Mouse (Mus musculus): ENCODE measurements around the gene Fv1. TPM values are rescaled to one million over a fixed set of nuclear protein-coding genes. Genes with fewer than 3 reads are reported as not detected.
"Not testable (repeated sequence)": the region's sequence is repeated elsewhere in the genome, so short reads cannot be mapped to it uniquely, and the experiment has no call there.

Fv1 gene
- polyA plus RNA-seq, 1 experiment from 2014 or later = 1.9 TPM

- peak; percentile 95 for ATAC-seq
- TF ChIP-seq EP300 (IDR thresholded peaks at IDR 0.05) = peak; percentile 65
- TF ChIP-seq CTCF (IDR thresholded peaks at IDR 0.05) = no peak
- no peak within 1 kb of the TSS for H3K27ac ChIP-seq (ENCODE audit: low read length)
- peak; percentile 97 for DNase-seq (ENCODE audit: low spot score)
- WGBS = 2% methylated on average over 23 of the region's 23 CpGs
- peak within 1 kb of the TSS; percentile 60 for H3K4me2 ChIP-seq (replicated peaks; ENCODE audit: low read depth, low read length)
- no peaks in the 10 kb centered on the region for H3K27me3 ChIP-seq (replicated peaks; ENCODE audit: insufficient read depth, low read length)
- peak within 1 kb of the TSS; percentile 91 for H3K4me3 ChIP-seq (ENCODE audit: low read depth, low read length)
- 0 out of 2 replicates have a peak, but pooled peaks cover 5% of the 10 kb centered on the region for H3K36me3 ChIP-seq (ENCODE audit: insufficient read depth, low read length)
- peak within 1 kb of the TSS; percentile 60 for H3K9ac ChIP-seq (replicated peaks; ENCODE audit: low read depth)
- 0 out of 2 replicates have a peak, but pooled peaks cover 3% of the 10 kb centered on the region for H3K9me3 ChIP-seq (ENCODE audit: low read length)
- peaks cover 4% of the 10 kb centered on the region; the same call in 1 of the 2 replicates for H3K4me1 ChIP-seq (ENCODE audit: insufficient read depth, low read depth, low read length)
These were observed 20.9 kb upstream of the Fv1 start, which contains the start of gene Zfp933 for GRCm38 (mm10) chr4:147847614-147848583. Zfp933 (minus strand) TSS chr4:147848366.

- Histone ChIP-seq H3K4me1 (ENCODE audit: insufficient read depth, low read depth, low read length) (peaks cover 4% of the 10 kb centered on the region; the same call in 1 of the 2 replicates), H3K9ac (replicated peaks; ENCODE audit: low read depth) (peak overlapping the region; percentile 60), H3K9me3 (ENCODE audit: low read length) (0 out of 2 replicates have a peak, but pooled peaks cover 3% of the 10 kb centered on the region), H3K27me3 (replicated peaks; ENCODE audit: insufficient read depth, low read length) (no peaks in the 10 kb centered on the region), H3K36me3 (ENCODE audit: insufficient read depth, low read length) (0 out of 2 replicates have a peak, but pooled peaks cover 2% of the 10 kb centered on the region), H3K4me3 (ENCODE audit: low read depth, low read length) (peak overlapping the region; percentile 91), H3K27ac (ENCODE audit: low read length) (no peak overlapping the region), H3K4me2 (replicated peaks; ENCODE audit: low read depth, low read length) (peak overlapping the region; percentile 60)
- DNase-seq (ENCODE audit: low spot score) = no peak
- peak; percentile 72 for ATAC-seq
- WGBS = 4% methylated on average over 4 of the region's 4 CpGs
- TF ChIP-seq EP300 (IDR thresholded peaks at IDR 0.05) (no peak), CTCF (IDR thresholded peaks at IDR 0.05) (no peak)
These were observed 20.2 kb upstream of the Fv1 start for GRCm38 (mm10) chr4:147848584-147848991.

- 85% methylated on average over 2 of the region's 2 CpGs for WGBS
- H3K4me1 ChIP-seq (ENCODE audit: insufficient read depth, low read depth, low read length) = peaks cover 4% of the 10 kb centered on the region; the same call in 1 of the 2 replicates
- DNase-seq (ENCODE audit: low spot score) = no peak
- ATAC-seq = no peak
- H3K36me3 ChIP-seq (ENCODE audit: insufficient read depth, low read length) = no peaks in the 10 kb centered on the region
- H3K9me3 ChIP-seq (ENCODE audit: low read length) = no peaks in the 10 kb centered on the region
- H3K4me3 ChIP-seq (ENCODE audit: low read depth, low read length) = no peak overlapping the region
- H3K4me2 ChIP-seq (replicated peaks; ENCODE audit: low read depth, low read length) = no peak overlapping the region
- TF ChIP-seq EP300 (IDR thresholded peaks at IDR 0.05) = no peak
- no peak for TF ChIP-seq CTCF (IDR thresholded peaks at IDR 0.05)
- H3K9ac ChIP-seq (replicated peaks; ENCODE audit: low read depth) = no peak overlapping the region
- no peaks in the 10 kb centered on the region for H3K27me3 ChIP-seq (replicated peaks; ENCODE audit: insufficient read depth, low read length)
- H3K27ac ChIP-seq (ENCODE audit: low read length) = no peak overlapping the region
These were observed 18.0 kb upstream of the Fv1 start for GRCm38 (mm10) chr4:147850776-147851175.

GRCm38 (mm10) chr4:147862051-147862450 is 6.7 kb upstream of the Fv1 start:
- ATAC-seq = no peak
- peaks cover 20% of the 10 kb centered on the region for H3K36me3 ChIP-seq (ENCODE audit: insufficient read depth, low read length)
- WGBS = 82% methylated on average over 3 of the region's 3 CpGs
- H3K27me3 ChIP-seq (replicated peaks; ENCODE audit: insufficient read depth, low read length) = no peaks in the 10 kb centered on the region
- no peak for DNase-seq (ENCODE audit: low spot score)
- no peaks in the 10 kb centered on the region for H3K9me3 ChIP-seq (ENCODE audit: low read length)
- TF ChIP-seq CTCF (IDR thresholded peaks at IDR 0.05) (no peak), EP300 (IDR thresholded peaks at IDR 0.05) (no peak)
- H3K9ac ChIP-seq (replicated peaks; ENCODE audit: low read depth) = no peak overlapping the region
- H3K4me3 ChIP-seq (ENCODE audit: low read depth, low read length) = no peak overlapping the region
- H3K27ac ChIP-seq (ENCODE audit: low read length) = no peak overlapping the region
- no peak overlapping the region for H3K4me2 ChIP-seq (replicated peaks; ENCODE audit: low read depth, low read length)
- H3K4me1 ChIP-seq (ENCODE audit: insufficient read depth, low read depth, low read length) = no peaks in the 10 kb centered on the region

GRCm38 (mm10) chr4:147865651-147866050 is 3.1 kb upstream of the Fv1 start:
- Histone ChIP-seq H3K27ac (ENCODE audit: low read length) (no peak overlapping the region), H3K4me1 (ENCODE audit: insufficient read depth, low read depth, low read length) (peaks cover 9% of the 10 kb centered on the region), H3K9me3 (ENCODE audit: low read length) (no peaks in the 10 kb centered on the region), H3K9ac (replicated peaks; ENCODE audit: low read depth) (no peak overlapping the region), H3K4me3 (ENCODE audit: low read depth, low read length) (no peak overlapping the region), H3K4me2 (replicated peaks; ENCODE audit: low read depth, low read length) (no peak overlapping the region), H3K36me3 (ENCODE audit: insufficient read depth, low read length) (peaks cover 20% of the 10 kb centered on the region), H3K27me3 (replicated peaks; ENCODE audit: insufficient read depth, low read length) (no peaks in the 10 kb centered on the region)
- no peak for ATAC-seq
- no peak for TF ChIP-seq EP300 (IDR thresholded peaks at IDR 0.05)
- no peak for TF ChIP-seq CTCF (IDR thresholded peaks at IDR 0.05)
- 93% methylated on average over 6 of the region's 6 CpGs for WGBS
- no peak for DNase-seq (ENCODE audit: low spot score)

- no peak overlapping the region for H3K4me3 ChIP-seq (ENCODE audit: low read depth, low read length)
- H3K36me3 ChIP-seq (ENCODE audit: insufficient read depth, low read length) = peaks cover 17% of the 10 kb centered on the region
- H3K9me3 ChIP-seq (ENCODE audit: low read length) = no peaks in the 10 kb centered on the region
- WGBS = 99% methylated on average over 9 of the region's 9 CpGs
- DNase-seq (ENCODE audit: low spot score) (no peak), ATAC-seq (no peak)
- TF ChIP-seq CTCF (IDR thresholded peaks at IDR 0.05) (no peak), EP300 (IDR thresholded peaks at IDR 0.05) (no peak)
- H3K4me2 ChIP-seq (replicated peaks; ENCODE audit: low read depth, low read length) = no peak overlapping the region
- no peaks in the 10 kb centered on the region for H3K27me3 ChIP-seq (replicated peaks; ENCODE audit: insufficient read depth, low read length)
- no peak overlapping the region for H3K27ac ChIP-seq (ENCODE audit: low read length)
- no peak overlapping the region for H3K9ac ChIP-seq (replicated peaks; ENCODE audit: low read depth)
- peaks cover 9% of the 10 kb centered on the region for H3K4me1 ChIP-seq (ENCODE audit: insufficient read depth, low read depth, low read length)
These were observed 2.7 kb upstream of the Fv1 start for GRCm38 (mm10) chr4:147866056-147866455.

GRCm38 (mm10) chr4:147866793-147867192 is 2.0 kb upstream of the Fv1 start:
- ATAC-seq; H3K4me2 ChIP-seq (replicated peaks; ENCODE audit: low read depth, low read length); H3K9ac ChIP-seq (replicated peaks; ENCODE audit: low read depth); H3K9me3 ChIP-seq (ENCODE audit: low read length); H3K27ac ChIP-seq (ENCODE audit: low read length); H3K4me3 ChIP-seq (ENCODE audit: low read depth, low read length); H3K36me3 ChIP-seq (ENCODE audit: insufficient read depth, low read length); H3K27me3 ChIP-seq (replicated peaks; ENCODE audit: insufficient read depth, low read length); H3K4me1 ChIP-seq (ENCODE audit: insufficient read depth, low read depth, low read length): not testable (repeated sequence)
- peak; percentile 46 for DNase-seq (ENCODE audit: low spot score)
- WGBS = 34% methylated on average over 3 of the region's 3 CpGs

Measured in lung, postnatal 0 days (tissue).